Mouse (Mus musculus) lung, postnatal 0 days (tissue): Measurements from ENCODE around the gene Exoc5.

ENCODE experiments used
- CTCF ChIP-seq: IDR thresholded peaks from 2 replicates; pipeline ENCODE4 v1.5.1; 2016; ENCODE audit warnings: antibody characterized with exemption, mild to moderate bottlenecking
- EP300 ChIP-seq: IDR thresholded peaks from 2 replicates; pipeline ENCODE4 v1.6.1; 2016; ENCODE audit warnings: antibody characterized with exemption, mild to moderate bottlenecking, control low read depth

- TF ChIP-seq CTCF (no peak), EP300 (no peak)
Measured at GRCm38 (mm10) chr14:48998795-48999194, 67.7 kb downstream of the Exoc5 start.
